In genomic region chr1:155113946-155114345, GRCm38 (mm10) we compare ENCODE assay signal across 17 mouse cellular contexts. TPM values are rescaled to one million over a fixed set of nuclear protein-coding genes. Genes with fewer than 3 reads are reported as not detected.
DNase-seq lines count a peak whose midpoint lies in the region; ATAC-seq lines count a peak whose summit lies in the region.
"Had no signal": no experiment of that assay in that cellular context is flagged by ENCODE, and none has a peak within 500 bp of the region (broad histone marks: within the 10 kb centered on the region; RNA-seq: fewer than 3 reads in every experiment).

No protein-coding gene starts in this region.

- H3K27ac ChIP-seq in heart, embryonic 15.5 days, result 0 out of 2 replicates have a peak overlapping the region, but pooled peaks have one; percentile 18
- no peak overlapping the region for H3K27ac ChIP-seq in midbrain, embryonic 14.5 days (replicated peaks; ENCODE audit: low read depth, low read length)
- H3K27ac ChIP-seq: gastrocnemius, adult 2 months; kidney, postnatal 0 days; limb, embryonic 13.5 days; midbrain, embryonic 12.5 days had no signal

- no peaks in the 10 kb centered on the region for H3K36me3 ChIP-seq in heart, embryonic 15.5 days
- H3K36me3 ChIP-seq in midbrain, embryonic 14.5 days (ENCODE audit: control insufficient read depth, insufficient read depth, low read length), result no peaks in the 10 kb centered on the region
- H3K36me3 ChIP-seq: limb, embryonic 13.5 days; midbrain, embryonic 12.5 days had no signal

- no peaks in the 10 kb centered on the region for H3K9me3 ChIP-seq in heart, embryonic 15.5 days (replicated peaks)
- H3K9me3 ChIP-seq in midbrain, embryonic 14.5 days (ENCODE audit: control insufficient read depth, low read length), result no peaks in the 10 kb centered on the region
- H3K9me3 ChIP-seq: limb, embryonic 13.5 days; midbrain, embryonic 12.5 days had no signal

- intact Hi-C loops in heart, postnatal 25 days (cut with DNase I), result no loop called here

- H3K4me3 ChIP-seq in heart, embryonic 15.5 days, result no peak overlapping the region
- no peak overlapping the region for H3K4me3 ChIP-seq in midbrain, embryonic 14.5 days (replicated peaks; ENCODE audit: low read depth, low read length)
- H3K4me3 ChIP-seq: gastrocnemius, adult 2 months; limb, embryonic 13.5 days; midbrain, embryonic 12.5 days had no signal

- peaks cover 30% of the 10 kb centered on the region for H3K4me1 ChIP-seq in heart, embryonic 15.5 days (replicated peaks)
- H3K4me1 ChIP-seq in midbrain, embryonic 14.5 days (ENCODE audit: control insufficient read depth, insufficient read depth, low read length), result peaks cover 31% of the 10 kb centered on the region

- H3K27me3 ChIP-seq in heart, embryonic 15.5 days, result no peaks in the 10 kb centered on the region
- H3K27me3 ChIP-seq in midbrain, embryonic 14.5 days (ENCODE audit: control insufficient read depth, insufficient read depth, low read length), result no peaks in the 10 kb centered on the region
- H3K27me3 ChIP-seq: limb, embryonic 13.5 days had no signal

- H3K4me2 ChIP-seq in heart, embryonic 15.5 days, result no peak overlapping the region
- no peak overlapping the region for H3K4me2 ChIP-seq in midbrain, embryonic 14.5 days (ENCODE audit: low read length)
- H3K4me2 ChIP-seq: limb, embryonic 13.5 days; midbrain, embryonic 12.5 days had no signal

- WGBS in heart, embryonic 15.5 days, result 18% methylated on average over 3 of the region's 3 CpGs
- WGBS in midbrain, embryonic 14.5 days, result 10% methylated on average over 3 of the region's 3 CpGs

- peak; percentile 22 for DNase-seq in adrenal gland, postnatal 14 days
- DNase-seq in adrenal gland, adult 18-20 months (ENCODE audit: low spot score in 2 of 2), result no peak
- no peak for DNase-seq in heart, postnatal 25 days (ENCODE audit: low spot score)
- DNase-seq in lung, postnatal 10 days, result peak; percentile 44
- no peak for DNase-seq in lung, postnatal 25 days (ENCODE audit: low spot score)
- peak; percentile 60 for DNase-seq in midbrain, embryonic 14.5 days
- no peak for DNase-seq in cerebellum, adult 9-10 months
- DNase-seq: cerebellum, adult 18-20 months; gastrocnemius, adult 2 months; liver, postnatal 0 days; thymus, adult 18-20 months had no signal

- no peak; the same call in 1 of the 2 replicates for ATAC-seq in heart, embryonic 15.5 days (replicated peaks; ENCODE audit: insufficient number of reproducible peaks, insufficient read depth, low FRiP score, low read depth)
- ATAC-seq in midbrain, embryonic 14.5 days (ENCODE audit: low FRiP score, low TSS enrichment), result no peak
- ATAC-seq: activated CD4-positive, CD25-positive, alpha-beta regulatory T cell, adult 4 months; intestine, postnatal 0 days; liver, postnatal 0 days had no signal

- no peak overlapping the region for H3K9ac ChIP-seq in heart, embryonic 15.5 days
- H3K9ac ChIP-seq in midbrain, embryonic 14.5 days (replicated peaks; ENCODE audit: low read length), result no peak overlapping the region
- H3K9ac ChIP-seq: limb, embryonic 13.5 days; liver, postnatal 0 days; midbrain, embryonic 12.5 days had no signal

RNA-seq across cellular contexts. Expression of gene Ier5, which starts 14.5 kb away (rescaled TPM):
- 11.1 and 12.9 TPM in 2 replicates for total RNA-seq in adrenal gland, postnatal 14 days (2021)
- 10 to 100 TPM in 1 of 2 experiments, 1 to 10 TPM in 1; 9.4 to 15.5 TPM for total RNA-seq in adrenal gland, adult 18-20 months (2021)
- 5.0 and 5.5 TPM in 2 replicates for polyA plus RNA-seq in heart, embryonic 15.5 days (2015; fragmentation: Nextera tagmentation; extraction: Ambion mirVana)
- total RNA-seq in heart, postnatal 25 days (2021), result 10 to 100 TPM; 12.7 to 16.5 TPM
- polyA plus RNA-seq in midbrain, embryonic 14.5 days (2014; fragmentation: Nextera tagmentation; extraction: Ambion mirVana), result 13.4 TPM in 2 replicates

RNA-seq across cellular contexts. Expression of gene Mr1, which starts 32.7 kb away (rescaled TPM):
- 13.8 and 17.2 TPM in 2 replicates for total RNA-seq in adrenal gland, postnatal 14 days (2021)
- 10 to 100 TPM; 24.9 to 32.1 TPM for total RNA-seq in adrenal gland, adult 18-20 months (2021)
- polyA plus RNA-seq in heart, embryonic 15.5 days (2015; fragmentation: Nextera tagmentation; extraction: Ambion mirVana), result 6.6 and 7.1 TPM in 2 replicates
- total RNA-seq in heart, postnatal 25 days (2021), result 1 to 10 TPM; 5.9 to 6.4 TPM
- polyA plus RNA-seq in midbrain, embryonic 14.5 days (2014; fragmentation: Nextera tagmentation; extraction: Ambion mirVana), result 0.47 and 1.1 TPM in 2 replicates

RNA-seq across cellular contexts. Expression of gene Stx6, which starts 44.6 kb away (rescaled TPM):
- 48.4 and 59.5 TPM in 2 replicates for total RNA-seq in adrenal gland, postnatal 14 days (2021)
- total RNA-seq in adrenal gland, adult 18-20 months (2021), result 10 to 100 TPM; 49.2 to 53.5 TPM
- polyA plus RNA-seq in heart, embryonic 15.5 days (2015; fragmentation: Nextera tagmentation; extraction: Ambion mirVana), result 47.7 and 57.0 TPM in 2 replicates
- total RNA-seq in heart, postnatal 25 days (2021), result 10 to 100 TPM; 25.2 to 26.5 TPM
- polyA plus RNA-seq in midbrain, embryonic 14.5 days (2014; fragmentation: Nextera tagmentation; extraction: Ambion mirVana), result 121 and 124 TPM in 2 replicates

Comparison
In these comparisons a context has a peak if more than half of its experiments do, and no peak if none do; other contexts are left out.
1. DNase-seq: peak in adrenal gland, postnatal 14 days (single experiment), lung, postnatal 10 days (single experiment) and midbrain, embryonic 14.5 days (single experiment); none in adrenal gland, adult 18-20 months (0 of 2), heart, postnatal 25 days (single experiment), lung, postnatal 25 days (single experiment) and cerebellum, adult 9-10 months (single experiment).